Mouse (Mus musculus) activated CD4-positive, CD25-positive, alpha-beta regulatory T cell, adult 4 months (primary cell): ENCODE results near the gene Cbx8. TPM values are rescaled to one million over a fixed set of nuclear protein-coding genes. Genes with fewer than 3 reads are reported as not detected.

ENCODE experiments used
- ATAC-seq: one replicate; pipeline ENCODE4 v1.8.0; 2017
- polyA plus RNA-seq, 2 experiments: library from polyadenylated mRNA; unstranded; fragments of 100-300 nt; shearing (Covaris generic); gene quantifications; one replicate each; pipeline ENCODE4 v1.2.1; 2017

The Cbx8 gene
- polyA plus RNA-seq, 2 experiments from 2014 or later = 5.3 to 7.5 TPM

DNA sequence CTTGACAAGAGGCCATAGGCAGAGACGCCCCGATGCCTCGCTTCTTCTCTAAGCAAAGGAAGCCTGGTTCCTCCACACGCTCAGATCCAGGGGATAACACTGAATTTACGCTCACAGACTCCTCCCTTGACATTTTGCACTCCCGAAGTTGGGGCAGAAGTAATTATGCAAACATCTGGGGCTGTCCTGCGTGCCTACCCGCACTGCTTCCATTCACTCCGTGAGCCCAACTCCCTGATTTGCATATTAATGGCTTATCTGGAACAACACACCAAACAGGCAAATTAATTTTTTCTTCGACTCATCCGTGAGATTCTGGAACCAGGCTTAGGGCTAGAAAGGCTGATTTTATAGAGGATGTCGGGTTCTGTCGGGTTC lies 7.4 kb upstream of the Cbx8 start:
- ATAC-seq = no peak

DNA sequence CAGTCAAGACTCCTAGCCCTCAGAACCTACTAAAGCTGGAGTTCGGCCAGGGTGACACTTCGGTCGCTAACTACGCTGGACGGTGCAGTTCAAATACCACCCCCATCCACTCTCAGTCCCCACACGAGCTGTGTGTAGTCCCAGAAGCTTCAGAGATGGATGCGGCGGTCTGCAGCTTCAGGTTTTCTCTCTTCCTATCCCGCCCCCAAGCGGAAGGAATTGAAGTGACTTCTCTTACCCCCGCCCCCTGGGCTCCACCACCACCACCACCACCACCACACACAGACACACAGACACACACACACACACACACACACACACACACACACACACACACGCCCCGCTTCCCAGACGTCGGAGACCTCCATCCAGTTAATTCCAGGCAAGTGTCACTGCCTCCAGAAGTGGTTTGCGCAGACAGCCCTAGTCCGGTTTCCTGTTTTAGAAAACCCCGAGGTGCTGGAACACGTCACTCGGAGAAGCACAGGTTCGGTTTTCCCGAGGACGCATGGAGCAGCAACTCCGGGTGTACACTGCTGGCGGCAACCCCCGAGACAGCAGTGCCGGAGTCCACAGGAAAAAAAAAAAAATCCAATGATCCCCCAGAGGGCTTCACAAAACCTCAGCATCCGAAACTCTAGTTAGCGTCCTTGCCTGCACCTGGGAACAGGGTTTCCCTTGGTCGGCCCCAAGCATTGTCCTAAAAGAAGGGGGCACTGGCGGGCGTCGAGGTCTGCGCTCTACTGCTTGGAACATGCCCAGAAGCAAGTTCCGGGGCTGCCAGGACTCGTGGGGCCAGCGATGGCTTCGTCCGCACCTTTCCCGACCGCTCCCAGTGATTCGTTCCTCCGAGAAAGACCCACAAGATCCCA lies 6.7 kb upstream of the Cbx8 start:
- ATAC-seq = no peak

DNA sequence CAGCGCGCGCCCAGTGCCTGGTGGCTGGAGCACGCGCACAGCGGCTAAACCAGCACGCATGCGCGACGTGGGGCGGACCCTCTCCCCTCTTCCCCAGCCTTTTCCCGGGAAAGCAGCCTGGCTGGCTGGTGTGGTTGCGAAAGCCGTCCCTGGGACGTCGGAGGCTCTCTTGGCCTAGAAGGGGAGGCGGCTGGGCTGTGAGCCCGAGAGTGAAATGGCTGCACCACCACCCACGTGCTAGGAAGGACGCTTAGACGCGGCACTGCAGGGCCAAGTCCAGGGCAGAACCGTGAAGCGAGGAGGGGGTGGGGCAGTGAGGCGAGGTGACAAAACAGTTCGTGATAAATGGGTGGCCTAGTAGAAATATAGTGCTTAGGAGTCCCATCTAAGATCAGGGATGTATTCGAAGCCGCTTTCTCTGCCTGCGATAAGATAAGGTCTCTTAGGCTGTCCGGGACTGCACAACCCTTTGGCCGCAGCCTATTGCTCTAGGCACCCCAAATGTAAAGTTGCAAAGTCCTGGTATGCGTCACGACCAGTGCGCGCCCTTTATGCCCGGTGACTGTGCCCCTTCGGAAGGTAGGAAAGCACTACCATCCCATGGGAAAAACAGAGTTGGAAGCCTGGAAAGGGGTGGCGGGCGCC lies 6.0 kb upstream of the Cbx8 start:
- no peak for ATAC-seq

DNA sequence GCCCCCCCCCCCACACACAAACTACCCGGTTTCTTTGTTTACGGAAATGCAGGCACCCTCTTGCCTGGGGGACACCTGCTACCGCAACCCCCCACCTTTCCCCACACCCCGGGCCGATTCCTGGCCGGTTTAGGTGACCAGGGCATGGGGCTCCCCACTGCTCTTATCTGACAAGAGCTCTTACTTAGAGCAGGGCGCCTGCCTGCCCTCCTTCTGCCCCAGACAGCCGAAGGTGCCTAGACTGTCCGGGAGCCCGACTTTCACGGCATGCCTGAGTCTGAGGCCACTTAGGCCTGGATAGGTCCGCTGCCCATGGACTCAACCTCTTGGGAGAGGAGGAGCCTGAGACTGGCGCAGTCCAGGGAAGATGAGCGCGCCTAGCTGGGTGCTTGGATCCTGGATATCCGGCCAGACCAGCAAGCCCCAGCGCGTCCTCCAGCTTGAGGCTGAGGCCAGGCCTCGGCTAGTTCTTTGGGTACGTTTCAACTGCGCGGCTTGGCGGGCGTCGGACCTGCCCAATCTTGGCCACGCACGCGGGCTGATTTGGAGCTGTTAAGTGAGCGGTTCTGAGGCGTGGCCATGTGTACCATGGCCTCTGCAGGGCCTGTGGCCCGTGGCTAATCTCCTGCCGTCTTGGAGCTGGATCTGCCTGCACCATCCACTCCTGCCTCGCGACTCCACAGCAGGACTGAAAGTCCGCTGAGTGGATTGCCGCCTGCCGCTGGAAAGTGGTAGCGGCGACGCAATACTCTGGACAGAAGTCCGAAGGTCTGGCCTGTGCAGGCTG lies 4.0 kb upstream of the Cbx8 start:
- ATAC-seq = no peak

DNA sequence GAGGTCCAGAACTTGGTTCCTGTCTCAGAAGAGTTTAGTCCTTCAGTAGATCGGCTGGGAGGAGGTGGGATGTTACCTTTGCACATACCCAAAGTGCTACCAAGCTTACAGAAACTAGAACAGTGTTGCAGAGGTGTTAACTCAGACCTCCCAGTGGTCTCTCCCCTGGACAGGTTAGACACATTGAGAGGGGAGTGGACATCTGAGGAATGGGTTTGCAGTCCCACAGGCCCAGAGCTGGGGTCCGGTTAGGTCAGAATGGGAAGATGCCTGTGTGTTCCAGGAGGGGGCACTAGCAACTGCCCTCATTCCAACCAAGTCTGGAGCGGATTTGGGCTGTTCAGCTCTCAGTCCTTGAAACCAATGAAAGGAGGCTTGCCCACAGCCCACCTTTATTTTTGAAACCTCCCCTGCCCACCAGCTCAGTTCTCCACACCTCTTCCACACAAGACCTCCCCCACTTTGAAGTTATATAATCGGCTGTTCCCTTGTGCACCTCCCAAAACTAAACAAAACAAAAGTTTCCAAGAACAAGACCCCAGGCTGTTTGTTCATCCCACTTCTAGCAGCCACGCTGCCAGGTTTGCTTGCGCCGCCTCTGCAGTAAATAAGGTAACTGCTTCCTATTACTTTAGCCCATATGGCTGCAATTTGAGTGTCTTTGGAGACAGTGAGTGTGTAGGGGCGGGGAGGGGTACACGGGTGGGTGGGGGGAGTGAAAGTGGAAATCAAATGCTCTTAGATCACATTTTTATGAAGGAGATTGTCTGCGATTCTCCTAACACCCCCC lies 3.2 kb upstream of the Cbx8 start:
- no peak for ATAC-seq

DNA sequence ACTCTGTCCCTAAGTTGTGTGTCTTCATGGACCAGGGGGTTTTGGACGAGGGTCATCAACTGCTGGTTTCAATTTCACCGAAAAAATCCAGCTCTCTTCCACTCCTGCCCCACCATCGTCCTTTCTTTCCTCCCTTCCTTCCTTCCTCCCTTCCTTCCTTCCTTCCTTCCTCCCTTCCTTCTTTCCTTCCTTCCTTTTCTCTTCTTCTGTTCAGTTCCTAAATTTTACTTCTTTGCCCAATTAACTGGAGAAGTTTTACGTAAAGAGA lies 2.4 kb upstream of the Cbx8 start:
- no peak for ATAC-seq

DNA sequence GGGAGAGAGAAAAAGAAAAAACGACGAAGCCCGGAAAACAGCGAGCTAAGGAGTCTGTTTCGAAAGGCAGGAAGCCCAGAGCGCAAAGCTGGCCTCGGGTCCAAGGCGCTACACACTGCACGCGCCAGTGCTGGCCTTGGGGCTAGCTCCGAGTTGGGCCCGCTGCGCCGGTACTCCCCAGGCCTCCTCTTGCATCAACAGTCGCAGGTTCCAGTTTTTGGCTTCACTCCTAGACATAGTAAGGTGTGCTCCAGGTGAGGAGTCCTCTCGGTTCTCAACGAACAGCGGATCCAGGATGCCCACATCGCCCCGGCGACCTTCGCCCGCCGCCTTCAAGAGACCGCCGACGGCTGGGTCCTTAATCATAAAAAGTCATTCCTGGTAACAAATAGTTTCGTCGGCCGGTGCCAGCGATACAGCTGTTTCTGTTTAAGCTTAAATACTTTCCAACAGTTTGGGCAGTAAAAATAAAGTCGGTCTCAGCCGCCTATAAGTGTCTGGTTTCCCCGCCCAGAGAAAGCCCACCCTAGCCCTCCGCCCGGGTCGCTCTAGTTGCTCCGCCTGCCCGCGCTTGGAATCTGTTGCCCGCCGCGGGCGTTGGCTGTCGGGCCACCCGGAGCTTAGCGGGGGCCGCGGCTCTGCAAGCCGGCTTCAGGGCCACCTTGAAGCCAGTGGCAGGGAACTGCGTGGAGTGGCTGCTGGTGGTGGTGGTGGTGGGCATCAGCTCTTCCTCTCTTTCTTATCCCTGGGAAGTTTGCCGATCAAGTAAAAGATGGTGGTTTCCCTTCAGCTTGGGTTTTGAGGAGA lies 1.9 kb upstream of the Cbx8 start:
- no peak for ATAC-seq

DNA sequence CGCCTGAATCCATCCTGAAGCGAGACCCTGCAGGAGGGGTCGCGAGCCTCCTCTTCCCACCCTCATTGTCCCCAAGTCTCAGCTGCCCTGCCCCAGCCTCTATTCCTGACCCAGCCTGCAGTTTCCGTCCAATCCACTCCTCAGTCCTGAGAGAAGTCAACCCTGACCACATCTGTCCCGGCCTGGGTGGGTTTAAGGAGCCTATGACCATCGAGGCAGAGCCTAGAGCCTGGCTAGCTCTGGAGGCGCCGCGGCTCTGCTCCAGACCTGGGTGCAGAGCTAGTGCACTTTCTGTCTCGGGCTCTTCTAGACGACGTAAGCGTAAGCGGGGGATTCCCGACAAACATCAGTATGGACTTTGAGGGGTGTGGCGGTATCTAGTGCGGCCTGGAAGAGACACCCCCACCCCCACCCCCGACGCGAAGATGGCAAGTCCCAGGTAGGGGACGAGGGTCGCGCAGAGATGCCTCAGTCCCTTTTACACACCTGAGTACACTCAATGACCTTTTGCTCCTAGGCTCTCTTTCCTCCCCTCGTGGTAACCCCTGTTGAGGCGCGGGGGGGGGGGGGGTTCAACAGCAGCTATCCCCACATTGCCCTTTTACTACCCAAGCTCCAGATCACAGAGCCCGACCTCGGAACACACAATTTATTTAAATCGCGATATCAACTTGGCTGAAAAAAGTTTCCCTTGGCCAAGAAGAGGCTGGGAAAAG lies 1.1 kb upstream of the Cbx8 start:
- no peak for ATAC-seq

DNA sequence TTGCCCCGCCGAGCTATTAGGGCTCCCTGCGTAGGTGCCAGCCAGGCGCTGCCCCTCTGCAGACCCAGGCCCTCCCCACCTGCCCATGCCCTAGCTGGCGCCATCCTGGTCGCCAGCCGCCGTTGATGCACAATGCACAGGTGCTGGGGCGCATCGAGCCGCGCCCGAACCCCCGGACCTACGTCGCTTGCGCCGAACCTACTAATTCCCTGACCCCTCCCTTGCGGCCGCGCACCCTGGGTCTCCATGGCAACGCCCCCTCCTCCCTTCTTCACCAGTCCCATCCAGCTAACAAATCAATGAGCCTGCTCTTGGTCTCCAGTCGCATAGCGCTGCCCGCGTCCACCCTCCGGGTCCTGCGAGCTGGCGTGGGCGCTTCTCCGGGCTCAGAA lies 552 bp upstream of the Cbx8 start:
- ATAC-seq = no peak

DNA sequence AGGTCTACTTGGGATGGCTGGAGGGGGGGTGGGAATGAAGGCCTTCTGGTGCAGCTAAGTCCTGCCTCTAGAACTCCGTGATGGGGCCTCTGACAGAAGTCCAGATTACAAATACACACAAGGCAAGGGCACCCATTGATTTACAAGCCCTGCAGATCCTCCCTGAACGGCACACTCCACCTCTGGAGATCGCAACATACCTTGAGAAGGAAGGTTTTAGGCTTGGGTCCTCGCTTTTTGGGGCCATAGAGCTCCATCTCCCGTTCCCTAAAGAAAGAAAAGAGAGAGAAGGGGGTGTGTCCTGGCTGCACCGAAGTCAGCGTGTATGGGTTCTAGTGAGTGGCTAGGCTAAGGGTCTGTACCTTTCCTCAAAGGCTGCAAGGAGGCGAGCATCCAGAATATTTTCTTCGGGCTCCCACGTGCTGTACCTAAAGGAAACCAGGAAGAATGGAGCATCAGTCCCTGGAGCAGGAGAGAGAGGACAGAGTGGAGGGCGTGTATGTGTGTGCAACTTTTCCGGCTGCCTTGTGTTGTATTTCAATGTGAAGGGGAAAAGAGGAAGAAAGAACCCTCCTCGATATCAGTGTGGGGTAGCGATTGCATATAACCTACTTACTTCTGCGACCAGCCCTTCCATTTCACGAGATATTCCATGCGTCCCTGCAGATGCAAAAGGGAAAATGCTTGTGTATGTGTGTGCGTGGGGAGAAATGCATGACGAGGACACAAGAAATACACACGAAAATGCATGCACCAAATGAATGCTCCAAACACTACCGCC lies 847 bp downstream of the Cbx8 start:
- ATAC-seq = no peak

DNA sequence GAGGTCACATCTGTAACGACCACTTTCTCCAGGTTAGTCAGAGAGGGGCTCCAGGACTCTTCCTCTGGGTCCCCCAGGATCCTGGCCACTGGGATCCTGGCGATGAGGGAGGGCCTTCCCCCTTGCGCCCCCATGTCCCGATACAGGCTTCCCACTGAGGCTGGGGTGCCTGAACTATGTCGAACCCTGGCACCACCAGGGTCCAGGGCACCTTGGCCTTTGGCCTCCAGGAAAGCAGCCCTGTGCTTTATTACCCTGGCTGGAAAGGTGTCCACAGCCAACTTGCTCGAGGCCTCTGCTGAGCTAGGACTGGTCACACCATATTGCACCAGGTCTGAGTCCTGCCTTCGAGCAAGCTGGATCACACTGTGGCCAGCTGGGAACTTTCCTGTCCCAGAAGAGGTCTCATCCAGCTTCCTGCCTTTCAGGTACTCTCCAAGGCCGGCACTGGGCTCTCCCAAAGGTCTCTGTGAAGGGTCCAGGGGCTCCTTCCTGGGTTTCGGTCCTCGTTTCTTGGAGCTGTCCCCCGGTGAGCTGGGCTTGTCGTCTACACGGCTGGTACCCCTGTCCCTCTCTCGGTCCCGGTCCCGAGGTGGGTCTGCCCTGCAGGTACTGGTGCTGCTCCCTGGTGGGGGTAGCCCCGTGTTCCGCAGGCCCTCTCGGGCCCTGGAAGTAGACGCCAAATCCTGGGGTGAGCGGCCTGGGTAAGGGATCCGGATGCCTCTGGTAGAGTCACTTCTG lies 1.9 kb downstream of the Cbx8 start:
- ATAC-seq = no peak

DNA sequence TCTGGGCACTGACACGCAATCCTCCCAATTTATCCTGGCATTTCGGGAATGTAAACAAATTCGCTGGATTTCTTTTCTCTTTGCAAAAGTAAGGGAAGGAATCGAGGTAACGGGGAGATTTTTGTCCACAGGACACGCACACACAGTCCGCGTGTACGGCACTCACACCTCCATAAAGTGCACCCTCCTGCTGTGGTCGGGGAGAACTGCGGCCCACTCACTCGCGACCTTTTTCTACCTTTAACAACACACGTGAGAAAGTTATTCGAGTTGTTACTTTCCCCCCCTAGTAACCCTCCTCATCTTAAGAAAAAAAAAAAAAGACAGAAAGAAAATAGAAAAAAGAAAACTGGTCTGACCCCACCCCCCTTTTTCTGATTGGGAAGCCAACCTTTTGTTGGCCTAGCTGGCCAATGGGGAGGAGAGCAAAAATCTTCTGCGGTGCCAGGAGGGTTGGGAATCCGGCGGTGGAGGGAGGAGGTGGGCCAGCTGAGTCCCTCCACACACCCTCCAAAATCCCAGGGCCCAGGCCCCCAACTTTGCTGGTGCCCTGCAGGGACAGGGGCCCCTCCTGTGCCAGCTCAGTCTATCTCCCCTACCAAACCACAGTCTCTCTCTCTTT lies 2.9 kb downstream of the Cbx8 start:
- no peak for ATAC-seq

DNA sequence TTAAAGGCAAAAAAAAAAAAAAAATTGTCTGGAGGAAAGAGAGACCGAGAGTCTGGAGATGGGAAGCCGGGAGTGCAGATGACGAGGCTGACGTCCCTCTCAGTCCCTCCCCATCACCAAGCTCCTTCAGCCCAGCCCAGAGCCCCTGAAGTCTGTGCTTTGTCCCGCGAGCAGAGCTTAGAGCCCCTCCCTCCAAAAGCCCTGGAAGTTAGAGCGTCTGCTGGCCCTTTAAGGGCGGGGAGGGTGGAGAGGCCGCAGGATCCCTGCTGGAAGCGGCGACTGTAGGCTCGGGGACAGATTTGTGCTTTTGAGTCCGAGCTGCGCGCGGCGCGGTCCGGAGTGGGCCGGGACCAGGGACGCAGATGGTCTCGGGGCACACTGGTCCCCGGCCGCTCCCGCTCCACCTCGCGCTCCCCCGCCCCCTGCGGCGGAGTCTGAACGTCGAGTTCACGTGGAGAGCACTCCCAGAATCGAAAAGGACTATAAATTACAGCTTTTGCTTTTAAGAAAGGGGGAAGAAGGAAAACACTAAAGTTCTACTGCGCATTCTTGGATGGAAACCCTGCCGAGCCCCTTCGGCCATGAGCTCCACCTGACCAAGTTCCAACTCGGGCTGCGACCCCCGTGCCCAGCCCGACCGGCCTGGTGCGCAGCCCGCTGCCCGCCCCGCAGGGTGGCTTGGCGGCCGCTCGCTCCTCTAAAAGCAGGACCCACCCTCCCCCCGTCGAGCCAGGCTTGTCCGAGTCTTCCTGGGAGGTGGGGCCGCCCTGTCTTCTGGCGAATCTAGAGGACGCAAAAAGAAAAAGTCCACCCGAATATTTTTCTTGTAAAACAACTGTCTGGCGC lies 3.6 kb downstream of the Cbx8 start:
- no peak for ATAC-seq

DNA sequence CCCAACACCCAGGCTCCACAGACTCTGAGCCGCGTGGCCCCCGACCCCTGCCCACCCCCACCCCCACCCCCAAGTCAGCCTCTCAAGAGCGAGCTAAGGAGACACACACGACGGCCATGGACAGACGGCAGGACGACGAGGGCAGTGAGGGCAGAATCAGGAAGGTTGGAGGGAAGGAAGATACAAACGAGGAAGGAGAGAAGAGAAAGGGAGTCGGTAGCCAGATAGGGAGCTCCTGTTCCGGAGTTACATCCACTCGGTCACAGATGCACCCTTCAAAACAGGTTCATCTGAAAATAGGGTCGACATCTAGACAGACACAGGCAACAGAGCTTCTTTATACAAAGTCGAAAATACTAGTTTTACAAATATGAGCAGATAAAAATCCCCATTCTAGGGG lies 4.3 kb downstream of the Cbx8 start:
- no peak for ATAC-seq

DNA sequence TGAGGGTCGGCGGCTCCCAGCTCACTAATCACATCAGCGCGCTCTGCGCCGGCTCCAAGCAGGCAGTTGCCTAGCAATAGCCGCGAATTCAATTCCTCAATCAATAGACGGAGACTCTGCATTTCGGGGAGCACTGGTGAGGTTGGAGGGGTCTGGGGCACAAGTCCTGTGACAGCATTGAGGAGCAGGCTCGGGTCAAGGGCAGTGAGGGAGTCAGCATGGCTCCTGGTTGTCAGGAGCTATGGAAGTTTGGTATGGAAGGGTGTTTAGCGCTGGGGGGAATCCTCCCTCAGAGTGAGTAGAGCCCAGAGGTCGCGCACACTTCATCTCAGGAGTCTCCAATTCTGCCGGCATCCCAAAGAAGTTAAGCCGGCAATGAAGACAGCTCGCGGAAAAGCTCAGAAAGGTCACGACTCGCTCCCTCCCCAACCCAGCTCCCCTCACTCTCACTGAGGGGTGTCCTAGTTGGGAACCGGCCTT lies 5.0 kb downstream of the Cbx8 start:
- no peak for ATAC-seq

DNA sequence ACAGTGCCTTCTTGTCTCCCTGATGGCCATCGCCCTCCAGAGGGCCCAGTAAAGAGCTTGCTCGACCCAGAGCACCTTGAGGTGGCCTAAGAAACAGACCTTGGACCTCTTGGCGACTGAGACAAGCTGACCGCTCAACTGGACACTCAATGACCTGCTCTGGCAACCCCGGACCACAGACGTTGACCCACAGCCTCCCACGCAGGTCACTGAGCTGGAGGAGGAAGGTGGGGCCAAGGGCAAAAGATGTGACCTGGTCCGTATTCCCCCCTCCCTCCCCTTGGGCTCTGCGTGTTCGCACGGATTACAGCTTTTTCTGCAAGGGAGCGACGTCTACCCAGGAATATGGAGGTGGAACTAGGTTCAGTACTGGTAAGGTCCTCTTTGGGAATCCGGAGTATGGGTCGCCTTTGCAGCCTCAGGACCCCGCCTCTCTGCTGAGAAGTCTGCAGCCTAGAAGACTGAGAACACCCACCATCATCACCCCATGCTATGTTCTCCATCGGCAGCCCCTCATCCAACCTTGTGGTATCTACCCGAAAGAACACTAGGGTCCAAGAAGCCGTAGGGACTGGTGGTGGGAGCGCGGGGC lies 5.6 kb downstream of the Cbx8 start:
- ATAC-seq = no peak

DNA sequence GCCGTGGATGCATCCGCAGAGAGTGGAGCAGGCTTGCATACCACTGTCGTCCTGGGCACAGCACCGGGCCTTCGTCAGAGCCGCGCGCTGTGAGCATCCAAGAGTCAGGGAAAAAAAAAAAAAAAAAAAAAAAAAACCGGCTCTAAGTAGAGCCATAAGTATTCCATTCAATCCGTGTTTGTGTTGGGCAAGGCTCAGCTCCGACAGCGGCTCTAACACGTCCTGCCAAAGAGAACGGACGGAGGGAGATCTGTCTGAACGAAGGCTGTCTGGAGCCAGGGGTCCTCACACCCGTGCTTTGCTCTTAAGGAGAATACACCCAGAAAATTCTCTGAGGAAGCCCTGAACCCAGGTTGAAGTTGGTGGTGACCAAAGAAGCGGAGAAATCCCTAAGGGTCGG lies 6.1 kb downstream of the Cbx8 start:
- ATAC-seq = no peak
